Mouse (Mus musculus): ENCODE measurements around the gene Sbk1.

DNA sequence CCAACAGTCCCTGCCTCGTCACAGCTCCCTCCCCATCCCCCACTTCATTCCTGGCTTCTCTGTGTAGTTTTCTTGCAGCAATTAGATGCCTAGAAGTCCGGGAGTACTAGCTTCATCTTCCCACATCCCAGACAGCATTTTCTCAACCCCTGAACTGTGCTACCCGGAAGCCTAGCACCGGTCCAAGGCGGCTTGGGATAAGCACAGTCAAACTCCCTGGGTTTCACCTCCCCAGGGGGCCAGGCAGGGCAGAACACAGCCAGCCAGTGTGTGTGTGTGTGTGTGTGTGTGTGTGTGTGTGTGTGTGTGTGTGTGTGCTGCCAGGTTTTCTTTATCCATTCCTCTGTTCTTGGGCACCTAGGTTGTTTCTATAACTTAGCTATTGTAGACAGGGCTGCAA is 40.9 kb downstream of the Sbk1 start:
- TF ChIP-seq POLR2A (IDR thresholded peaks at IDR 0.05; ENCODE audit: borderline replicate concordance, insufficient read depth, low read length), result no peak
- no peak for TF ChIP-seq CTCF (IDR thresholded peaks at IDR 0.05; ENCODE audit: borderline replicate concordance, insufficient read depth, low read depth, low read length)

Measured in cerebellum, adult 2 months (tissue).